Mouse (Mus musculus) CH12.LX (cell line): ENCODE data around the gene Capn1.

Experiments used
- CHD1 ChIP-seq: IDR thresholded peaks from 2 replicates; pipeline ENCODE4 v1.6.1; 2012; ENCODE audit warnings: low read depth, low read length, improper control_type of control experiment, inconsistent platforms
- CTCF ChIP-seq, 2 experiments: IDR thresholded peaks in 1 of 2; conservative IDR thresholded peaks in 1 of 2; 2 replicates each; pipeline ENCODE4 v1.5.1; 2011 to 2012; ENCODE audit warnings: low read depth in 2 of 2, low read length in 2 of 2, improper control_type of control experiment in 1 of 2, inconsistent platforms in 1 of 2, mild to moderate bottlenecking in 1 of 2, moderate library complexity in 1 of 2
- ELF1 ChIP-seq: IDR thresholded peaks from 2 replicates; pipeline ENCODE4 v1.6.1; 2014; ENCODE audit warnings: low read depth, mild to moderate bottlenecking, inconsistent platforms, low read length, improper control_type of control experiment
- EP300 ChIP-seq: IDR thresholded peaks from 2 replicates; pipeline ENCODE4 v1.6.1; 2011; ENCODE audit warnings: low read length, improper control_type of control experiment
- IRF4 ChIP-seq: IDR thresholded peaks from 2 replicates; pipeline ENCODE4 v1.6.1; 2014; ENCODE audit warnings: low read depth, mild to moderate bottlenecking, inconsistent platforms, low read length, improper control_type of control experiment
- MAX ChIP-seq: IDR thresholded peaks from 2 replicates; pipeline ENCODE4 v1.6.1; 2011; ENCODE audit warnings: low read length, improper control_type of control experiment
- POLR2A ChIP-seq: IDR thresholded peaks from 2 replicates; pipeline ENCODE4 v1.6.1; 2011; ENCODE audit warnings: low read depth, mild to moderate bottlenecking, improper control_type of control experiment, low read length
- SIN3A ChIP-seq: IDR thresholded peaks from 2 replicates; pipeline ENCODE4 v1.6.1; 2012; ENCODE audit warnings: low read length, improper control_type of control experiment, inconsistent platforms
- SMC3 ChIP-seq: IDR thresholded peaks from 2 replicates; pipeline ENCODE4 v1.6.1; 2011; ENCODE audit warnings: low read depth, low read length, improper control_type of control experiment
- TBP ChIP-seq: conservative IDR thresholded peaks from 2 replicates; pipeline ENCODE4 v1.6.1; 2011; ENCODE audit warnings: low read depth, low read length, improper control_type of control experiment

DNA sequence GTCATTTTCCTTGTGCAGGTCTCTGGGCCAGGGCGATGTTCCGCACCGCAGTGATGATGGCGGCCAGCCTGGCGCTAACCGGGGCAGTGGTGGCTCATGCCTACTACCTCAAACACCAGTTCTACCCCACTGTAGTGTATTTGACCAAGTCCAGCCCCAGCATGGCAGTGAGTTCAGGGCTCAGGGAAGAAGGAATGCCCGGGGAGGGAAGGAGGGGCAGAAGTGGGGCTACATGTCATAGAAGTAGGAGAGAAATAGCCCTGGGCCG, 32.1 kb upstream of the Capn1 start:
- TF ChIP-seq POLR2A (no peak), CHD1 (no peak), CTCF (conservative IDR thresholded peaks at IDR 0.05 in 1 of 2, IDR thresholded peaks at IDR 0.05 in 1 of 2; ENCODE audit: low read depth in 2 of 2, low read length in 2 of 2) (no peak), EP300 (no peak), IRF4 (no peak), TBP (no peak), SIN3A (no peak), ELF1 (no peak), MAX (no peak), SMC3 (no peak)
